Mouse (Mus musculus): ENCODE results near the gene Col23a1. TPM values are rescaled to one million over a fixed set of nuclear protein-coding genes. Genes with fewer than 3 reads are reported as not detected.

The Col23a1 gene
- polyA plus RNA-seq, 1 experiment from 2014 or later: 19.2 TPM

GRCm38 (mm10) chr11:51473686-51474085, 184.0 kb downstream of the Col23a1 start:
- H3K4me3 ChIP-seq (replicated peaks): no peak overlapping the region
- H3K4me1 ChIP-seq (replicated peaks): peaks cover 37% of the 10 kb centered on the region
- H3K27ac ChIP-seq: no peak overlapping the region
- no peaks in the 10 kb centered on the region for H3K36me3 ChIP-seq
- no peaks in the 10 kb centered on the region for H3K9me3 ChIP-seq
- no peak for ATAC-seq
- 86% methylated on average over 2 of the region's 2 CpGs for WGBS
- no peak overlapping the region for H3K4me2 ChIP-seq (replicated peaks)
- no peaks in the 10 kb centered on the region for H3K27me3 ChIP-seq (replicated peaks)
- H3K9ac ChIP-seq: no peak overlapping the region

DNA sequence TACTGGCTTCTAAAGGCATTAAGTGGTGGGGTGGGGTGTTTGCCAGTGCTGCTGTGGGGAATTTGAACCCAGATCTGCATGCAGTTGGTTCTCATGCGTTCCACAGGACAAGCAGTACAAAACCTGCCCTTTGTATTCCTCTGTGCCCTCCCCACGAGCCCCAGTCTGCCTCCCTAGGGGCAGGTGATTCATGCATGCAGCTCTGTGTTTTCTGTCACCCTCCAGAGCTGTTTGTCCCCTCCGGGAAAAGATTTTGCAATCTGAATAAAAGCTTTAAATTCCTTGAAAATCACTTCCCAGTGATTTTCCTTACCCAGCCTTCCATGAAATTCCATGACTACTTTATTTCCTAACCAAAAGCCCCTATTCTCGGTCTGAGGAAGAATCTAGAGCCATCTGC, 186.8 kb downstream of the Col23a1 start:
- no peaks in the 10 kb centered on the region for H3K27me3 ChIP-seq (replicated peaks)
- no peak overlapping the region for H3K4me2 ChIP-seq (replicated peaks)
- WGBS: 72% methylated on average over 4 of the region's 4 CpGs
- no peak overlapping the region for H3K9ac ChIP-seq
- peaks cover 12% of the 10 kb centered on the region; the same call in 1 of the 2 replicates for H3K4me1 ChIP-seq (replicated peaks)
- 0 out of 2 replicates have a peak overlapping the region, but pooled peaks have one; percentile 5 for H3K27ac ChIP-seq
- no peak for ATAC-seq
- no peaks in the 10 kb centered on the region for H3K9me3 ChIP-seq
- H3K4me3 ChIP-seq (replicated peaks): no peak overlapping the region
- H3K36me3 ChIP-seq: no peaks in the 10 kb centered on the region

DNA sequence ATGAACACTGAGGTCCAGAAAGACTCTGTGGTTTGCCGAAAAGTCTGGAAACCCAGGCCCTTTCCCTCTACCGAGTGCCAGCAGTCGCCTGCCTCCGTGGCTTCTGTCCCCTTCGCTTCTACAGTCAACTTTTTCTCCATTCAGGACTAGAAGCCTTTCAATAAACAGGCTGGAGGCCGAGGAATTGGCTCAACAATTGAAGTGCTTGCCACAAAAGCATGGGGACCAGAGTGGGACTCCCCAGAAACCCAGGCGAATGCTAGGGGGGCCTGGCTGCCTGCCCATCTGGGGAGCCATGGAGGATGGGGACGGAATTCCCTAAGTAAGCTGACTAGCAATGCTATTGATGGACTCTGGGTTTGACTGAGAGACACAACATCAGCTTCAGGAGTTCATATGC, 187.9 kb downstream of the Col23a1 start:
- Histone ChIP-seq H3K9ac (no peak overlapping the region), H3K9me3 (no peaks in the 10 kb centered on the region), H3K4me1 (replicated peaks) (peaks cover 7% of the 10 kb centered on the region; the same call in 1 of the 2 replicates), H3K36me3 (no peaks in the 10 kb centered on the region), H3K27me3 (replicated peaks) (no peaks in the 10 kb centered on the region), H3K4me2 (replicated peaks) (no peak overlapping the region), H3K27ac (peak overlapping the region; percentile 48; the same call in 1 of the 2 replicates), H3K4me3 (replicated peaks) (no peak overlapping the region)
- 63% methylated on average over 8 of the region's 8 CpGs for WGBS
- ATAC-seq: no peak

DNA sequence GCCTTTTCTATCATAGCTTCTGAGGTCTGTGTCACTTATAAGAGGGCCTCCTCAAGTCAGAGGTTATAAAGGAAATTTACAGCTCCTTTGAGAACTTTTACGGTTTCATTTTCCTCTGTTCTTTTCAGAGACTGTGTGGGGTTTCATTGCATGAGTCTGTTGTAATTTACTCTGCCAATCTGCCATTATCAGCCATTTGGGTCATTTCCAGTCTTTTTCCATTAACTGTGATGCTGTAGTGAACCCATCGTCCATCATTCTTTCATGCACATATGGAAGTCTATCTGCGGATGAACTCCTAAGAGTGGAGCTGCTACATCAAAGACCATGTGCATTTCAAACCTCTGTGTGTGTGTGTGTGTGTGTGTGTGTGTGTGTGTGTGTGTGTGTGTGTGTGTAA, 192.5 kb downstream of the Col23a1 start:
- no peak overlapping the region for H3K27ac ChIP-seq
- H3K36me3 ChIP-seq: no peaks in the 10 kb centered on the region
- no peak overlapping the region for H3K4me2 ChIP-seq (replicated peaks)
- H3K9me3 ChIP-seq: no peaks in the 10 kb centered on the region
- ATAC-seq: no peak
- no peak overlapping the region for H3K9ac ChIP-seq
- H3K27me3 ChIP-seq (replicated peaks): no peaks in the 10 kb centered on the region
- no peak overlapping the region for H3K4me3 ChIP-seq (replicated peaks)
- WGBS: 34% methylated on average over 3 of the region's 3 CpGs
- peaks cover 13% of the 10 kb centered on the region; the same call in 1 of the 2 replicates for H3K4me1 ChIP-seq (replicated peaks)

GRCm38 (mm10) chr11:51485051-51485521, 195.4 kb downstream of the Col23a1 start:
- Histone ChIP-seq H3K9ac (no peak overlapping the region), H3K9me3 (no peaks in the 10 kb centered on the region), H3K4me2 (replicated peaks) (no peak overlapping the region), H3K36me3 (no peaks in the 10 kb centered on the region), H3K27me3 (replicated peaks) (no peaks in the 10 kb centered on the region), H3K4me1 (replicated peaks) (peaks cover 7% of the 10 kb centered on the region; the same call in 1 of the 2 replicates), H3K27ac (no peak overlapping the region), H3K4me3 (replicated peaks) (no peak overlapping the region)
- 73% methylated on average over 8 of the region's 8 CpGs for WGBS
- no peak for ATAC-seq

DNA sequence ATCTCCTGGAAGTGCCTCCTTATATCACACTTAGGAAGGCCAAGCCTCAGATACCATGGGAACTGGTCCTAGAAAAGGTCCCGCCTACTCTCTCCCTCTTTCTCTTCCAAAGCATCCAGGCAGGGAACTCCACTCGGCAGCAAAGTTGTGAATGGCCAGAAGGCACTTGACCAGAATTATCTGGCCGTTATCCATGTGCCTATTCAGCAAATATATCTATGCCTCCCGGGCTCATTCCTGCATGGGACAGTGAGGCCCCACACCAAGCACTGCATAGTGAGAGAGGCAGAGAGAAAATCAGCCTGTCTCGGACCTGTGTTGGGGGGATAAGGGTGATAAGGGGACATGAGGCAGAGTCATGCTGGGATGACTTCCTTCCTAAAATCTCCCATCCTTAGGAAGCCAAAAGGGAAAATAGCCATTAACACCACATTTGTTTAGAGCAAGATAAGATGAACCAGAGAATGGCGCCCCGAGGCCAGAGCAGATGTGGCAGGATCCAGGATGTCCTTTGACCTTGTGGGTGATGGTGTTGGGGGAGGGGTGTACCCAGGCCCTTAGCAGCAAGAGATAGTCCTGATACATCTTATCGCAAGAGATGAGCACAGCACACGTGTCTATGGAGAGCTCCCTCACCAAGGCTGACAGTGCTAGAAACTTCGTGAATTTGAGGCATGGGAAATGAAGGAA, 196.2 kb downstream of the Col23a1 start:
- no peak overlapping the region for H3K4me3 ChIP-seq (replicated peaks)
- ATAC-seq: no peak
- H3K9ac ChIP-seq: no peak overlapping the region
- WGBS: 60% methylated on average over 10 of the region's 10 CpGs
- no peak overlapping the region for H3K4me2 ChIP-seq (replicated peaks)
- H3K36me3 ChIP-seq: no peaks in the 10 kb centered on the region
- H3K27ac ChIP-seq: no peak overlapping the region
- H3K9me3 ChIP-seq: no peaks in the 10 kb centered on the region
- no peaks in the 10 kb centered on the region for H3K27me3 ChIP-seq (replicated peaks)
- peaks cover 7% of the 10 kb centered on the region; the same call in 1 of the 2 replicates for H3K4me1 ChIP-seq (replicated peaks)

DNA sequence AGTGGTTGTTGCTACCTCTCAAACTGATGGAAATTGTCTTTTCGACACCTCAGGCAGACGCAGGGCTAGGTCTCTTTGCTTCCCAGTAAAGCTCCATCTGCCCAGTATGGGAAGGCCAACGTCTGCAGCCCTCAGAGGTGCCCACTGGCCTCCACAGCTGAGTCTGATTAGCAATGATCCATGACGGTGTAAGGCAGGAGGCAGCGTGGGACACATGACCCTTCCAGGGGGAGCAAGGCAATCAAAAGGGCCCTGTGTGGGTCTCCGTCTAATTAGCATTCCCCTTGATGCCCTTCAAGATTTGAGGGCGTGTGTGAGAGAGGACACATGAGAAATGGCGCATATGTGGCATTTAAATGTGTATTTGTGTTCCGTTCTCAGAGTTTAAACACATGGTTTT, 199.1 kb downstream of the Col23a1 start:
- no peak overlapping the region for H3K9ac ChIP-seq
- WGBS: 72% methylated on average over 9 of the region's 9 CpGs
- H3K27ac ChIP-seq: no peak overlapping the region
- no peaks in the 10 kb centered on the region for H3K36me3 ChIP-seq
- ATAC-seq: no peak
- H3K27me3 ChIP-seq (replicated peaks): no peaks in the 10 kb centered on the region
- no peak overlapping the region for H3K4me3 ChIP-seq (replicated peaks)
- peaks cover 5% of the 10 kb centered on the region; the same call in 1 of the 2 replicates for H3K4me1 ChIP-seq (replicated peaks)
- no peak overlapping the region for H3K4me2 ChIP-seq (replicated peaks)
- H3K9me3 ChIP-seq: no peaks in the 10 kb centered on the region

DNA sequence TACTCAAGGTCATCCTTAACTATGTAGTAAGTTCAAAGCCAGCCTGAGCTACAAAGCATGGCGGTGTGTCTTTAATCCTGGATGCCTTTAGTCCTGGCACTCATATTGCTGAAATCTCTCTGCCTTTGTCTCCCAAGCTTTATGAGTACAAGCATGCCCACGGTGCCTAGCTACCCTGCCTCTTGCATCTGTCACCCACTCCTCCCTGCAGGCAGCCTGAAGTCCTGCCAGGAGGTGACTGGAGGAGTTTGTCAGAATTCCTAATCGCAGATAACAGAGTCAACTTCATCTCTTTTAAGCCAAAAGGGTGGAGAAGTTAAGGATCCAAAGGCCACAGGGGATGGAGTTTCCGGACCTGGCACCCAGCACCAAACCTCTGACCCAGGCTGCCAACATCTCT, 203.7 kb downstream of the Col23a1 start:
- no peak for ATAC-seq
- no peaks in the 10 kb centered on the region for H3K9me3 ChIP-seq
- H3K4me1 ChIP-seq (replicated peaks): no peaks in the 10 kb centered on the region
- H3K27me3 ChIP-seq (replicated peaks): no peaks in the 10 kb centered on the region
- H3K27ac ChIP-seq: no peak overlapping the region
- H3K4me2 ChIP-seq (replicated peaks): no peak overlapping the region
- no peak overlapping the region for H3K4me3 ChIP-seq (replicated peaks)
- H3K36me3 ChIP-seq: no peaks in the 10 kb centered on the region
- 82% methylated on average over 4 of the region's 4 CpGs for WGBS
- H3K9ac ChIP-seq: no peak overlapping the region

DNA sequence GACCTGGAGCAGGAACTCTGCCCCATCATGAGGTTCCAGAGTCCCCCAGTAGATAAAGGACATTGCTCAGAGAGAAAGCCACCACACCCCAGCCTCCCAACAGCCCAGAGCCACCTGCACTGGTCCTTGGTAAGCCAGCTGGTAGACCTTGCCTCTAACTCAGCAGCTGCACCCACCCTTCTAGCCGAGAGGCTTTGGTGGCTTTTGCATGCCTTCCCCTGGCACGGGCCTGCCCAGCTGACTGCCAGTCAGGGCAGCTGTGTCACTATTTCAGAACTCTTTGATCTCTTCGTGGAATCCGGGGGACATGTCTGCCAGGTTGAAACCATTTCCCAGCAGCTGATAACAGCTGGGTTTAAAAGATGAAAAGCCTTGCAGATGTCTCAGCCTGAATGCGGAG, 204.5 kb downstream of the Col23a1 start:
- Histone ChIP-seq H3K4me1 (replicated peaks) (no peaks in the 10 kb centered on the region), H3K9ac (no peak overlapping the region), H3K36me3 (no peaks in the 10 kb centered on the region), H3K27ac (no peak overlapping the region), H3K27me3 (replicated peaks) (no peaks in the 10 kb centered on the region), H3K4me2 (replicated peaks) (no peak overlapping the region), H3K9me3 (no peaks in the 10 kb centered on the region), H3K4me3 (replicated peaks) (no peak overlapping the region)
- no peak for ATAC-seq
- 43% methylated on average over 5 of the region's 5 CpGs for WGBS

DNA sequence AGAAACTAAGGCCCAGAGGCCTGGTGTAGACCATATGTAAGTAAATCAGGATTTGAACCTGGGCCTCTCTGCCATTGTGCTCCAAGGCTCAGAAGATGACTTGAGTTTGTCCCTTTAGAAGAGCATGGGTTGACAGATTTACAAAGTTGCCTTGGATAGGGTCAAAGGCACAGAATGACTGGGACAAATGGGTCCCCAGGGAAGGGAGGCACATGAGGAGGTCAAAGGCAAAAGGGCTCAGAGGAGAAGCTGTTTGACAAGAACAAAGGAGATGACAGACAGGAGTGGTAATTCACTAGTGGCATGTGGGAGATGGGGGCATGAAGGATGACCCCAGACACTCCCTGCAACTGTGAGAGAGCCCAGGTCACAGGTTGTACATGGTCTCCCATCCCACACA, 210.1 kb downstream of the Col23a1 start:
- Histone ChIP-seq H3K27ac (no peak overlapping the region), H3K27me3 (replicated peaks) (no peaks in the 10 kb centered on the region), H3K9ac (no peak overlapping the region), H3K4me3 (replicated peaks) (no peak overlapping the region), H3K9me3 (no peaks in the 10 kb centered on the region), H3K4me2 (replicated peaks) (no peak overlapping the region), H3K4me1 (replicated peaks) (peaks cover 16% of the 10 kb centered on the region), H3K36me3 (no peaks in the 10 kb centered on the region)
- no peak for ATAC-seq

GRCm38 (mm10) chr11:51502431-51502851, 212.7 kb downstream of the Col23a1 start:
- Histone ChIP-seq H3K27me3 (replicated peaks) (no peaks in the 10 kb centered on the region), H3K9me3 (no peaks in the 10 kb centered on the region), H3K4me1 (replicated peaks) (peaks cover 16% of the 10 kb centered on the region), H3K27ac (no peak overlapping the region), H3K4me2 (replicated peaks) (0 out of 2 replicates have a peak overlapping the region, but pooled peaks have one; percentile 7), H3K9ac (no peak overlapping the region), H3K36me3 (no peaks in the 10 kb centered on the region), H3K4me3 (replicated peaks) (no peak overlapping the region)
- ATAC-seq: peak; percentile 45; the same call in 1 of the 2 replicates
- 36% methylated on average over 10 of the region's 10 CpGs for WGBS

- Histone ChIP-seq H3K4me2 (replicated peaks) (no peak overlapping the region), H3K4me1 (replicated peaks) (peaks cover 20% of the 10 kb centered on the region), H3K27ac (no peak overlapping the region), H3K4me3 (replicated peaks) (no peak overlapping the region), H3K9ac (no peak overlapping the region), H3K36me3 (no peaks in the 10 kb centered on the region), H3K27me3 (replicated peaks) (no peaks in the 10 kb centered on the region), H3K9me3 (no peaks in the 10 kb centered on the region)
- WGBS: 56% methylated on average over 3 of the region's 3 CpGs
- no peak for ATAC-seq
Observed at GRCm38 (mm10) chr11:51504946-51505345, 215.2 kb downstream of the Col23a1 start.

GRCm38 (mm10) chr11:51508053-51508452, 218.3 kb downstream of the Col23a1 start:
- H3K4me2 ChIP-seq (replicated peaks): no peak overlapping the region
- no peaks in the 10 kb centered on the region for H3K36me3 ChIP-seq
- no peak overlapping the region for H3K9ac ChIP-seq
- no peak overlapping the region for H3K27ac ChIP-seq
- WGBS: 38% methylated on average over 6 of the region's 6 CpGs
- no peaks in the 10 kb centered on the region for H3K9me3 ChIP-seq
- H3K4me3 ChIP-seq (replicated peaks): no peak overlapping the region
- ATAC-seq: no peak
- H3K27me3 ChIP-seq (replicated peaks): no peaks in the 10 kb centered on the region
- peaks cover 12% of the 10 kb centered on the region; the same call in 1 of the 2 replicates for H3K4me1 ChIP-seq (replicated peaks)
